Mouse (Mus musculus) heart, adult 9 months (tissue): ENCODE results near the gene Acoxl.

Source experiments
- DNase-seq, 2 experiments: peaks; one replicate each; pipeline ENCODE4 v3.0.0; 2022; ENCODE audit warnings: low spot score in 2 of 2

Gene Acoxl

DNA sequence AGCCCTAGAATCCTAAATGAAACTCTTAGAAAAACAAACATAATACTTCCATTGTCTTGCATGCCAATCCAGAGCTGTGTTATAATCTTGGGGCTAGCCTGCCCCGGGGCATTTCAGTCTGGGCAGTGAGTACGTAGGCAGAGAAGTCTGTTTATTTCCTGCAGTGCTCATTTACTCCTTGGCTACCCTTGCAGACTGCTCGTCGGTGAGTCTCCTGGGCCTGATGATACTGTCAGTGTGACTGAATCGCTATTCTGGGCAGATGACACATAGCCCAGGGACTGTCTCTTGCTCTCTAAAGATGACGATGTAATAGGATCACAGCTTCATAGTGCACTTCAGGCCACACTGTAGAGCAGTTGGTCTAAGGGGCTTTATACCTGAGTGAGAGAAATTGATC is 56.2 kb downstream of the Acoxl start:
- peak in 1 of 2 experiments; percentile 10 for DNase-seq

DNA sequence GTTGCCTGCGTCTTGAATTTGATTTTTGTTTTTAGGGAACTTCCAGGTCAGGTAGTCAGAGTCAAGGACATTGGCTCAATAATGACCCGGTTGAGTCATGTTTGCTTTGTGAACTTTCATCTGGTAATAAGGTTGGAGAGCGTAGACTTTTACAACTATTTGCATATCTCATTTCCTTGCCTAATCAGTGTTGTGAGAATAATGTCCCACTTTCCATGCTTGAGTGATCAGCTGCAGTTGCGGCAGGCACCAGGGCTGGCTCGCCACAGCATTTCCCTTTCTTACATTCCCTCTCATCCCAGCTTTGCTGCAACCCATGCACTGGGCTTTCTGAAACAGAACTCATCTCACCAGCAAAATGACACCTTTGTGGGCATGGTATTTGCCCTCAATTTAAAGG is 59.0 kb downstream of the Acoxl start:
- no peak for DNase-seq

DNA sequence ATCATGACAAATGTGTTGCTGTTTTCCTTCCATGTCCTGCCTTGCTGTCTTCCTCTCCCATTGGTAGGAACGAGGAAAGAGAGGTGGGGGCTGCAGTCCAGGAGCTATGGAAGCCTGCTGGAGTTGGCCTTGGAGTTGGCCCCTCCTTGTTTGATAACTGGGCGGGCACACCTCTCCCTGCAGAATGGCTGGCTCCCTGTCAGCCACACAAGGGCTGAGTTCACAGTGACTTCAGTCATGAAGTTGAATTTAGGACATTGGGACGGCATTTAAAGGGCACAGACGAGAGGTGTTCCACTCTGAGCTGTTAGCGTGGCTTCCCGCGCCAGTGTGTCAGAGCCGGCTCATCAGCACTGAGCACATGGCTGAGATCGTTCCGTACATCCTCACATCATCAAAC is 66.2 kb downstream of the Acoxl start:
- DNase-seq, result no peak

DNA sequence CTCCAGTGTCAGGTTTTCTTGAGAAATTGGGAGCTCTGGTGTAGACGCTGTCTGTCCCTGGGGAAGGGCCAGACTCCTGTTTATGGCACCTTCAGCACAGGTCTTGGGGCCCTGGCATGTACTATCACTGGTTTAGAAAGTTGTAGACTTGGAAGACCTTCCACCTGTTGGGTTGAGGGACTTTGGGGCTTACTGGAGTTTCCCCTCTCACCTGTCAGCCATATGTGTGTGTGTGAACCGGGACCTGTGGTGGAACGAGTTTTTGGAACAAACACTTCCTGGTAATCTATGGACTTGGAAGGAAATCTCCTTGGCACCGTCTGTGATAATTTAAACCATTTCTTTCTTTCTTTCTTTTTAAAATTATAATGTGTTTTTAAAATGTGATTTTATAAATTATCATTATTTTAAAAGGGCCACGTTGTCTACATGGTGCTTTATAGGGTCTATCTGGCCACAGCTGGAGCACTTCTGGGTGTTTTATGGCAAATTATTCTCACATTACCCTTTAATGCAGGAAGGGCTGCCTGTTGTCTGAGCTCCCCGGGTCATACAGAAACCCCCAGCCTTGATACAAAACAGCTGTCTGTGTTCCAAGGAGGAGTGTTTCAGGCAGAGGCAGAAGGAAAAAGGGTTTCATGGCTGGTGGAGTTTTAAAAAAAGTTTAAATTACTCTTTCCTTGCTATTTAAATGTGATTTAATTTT is 68.5 kb downstream of the Acoxl start:
- no peak for DNase-seq

- DNase-seq, result no peak
These were observed 69.0 kb downstream of the Acoxl start for GRCm38 (mm10) chr2:127907679-127908042.

DNA sequence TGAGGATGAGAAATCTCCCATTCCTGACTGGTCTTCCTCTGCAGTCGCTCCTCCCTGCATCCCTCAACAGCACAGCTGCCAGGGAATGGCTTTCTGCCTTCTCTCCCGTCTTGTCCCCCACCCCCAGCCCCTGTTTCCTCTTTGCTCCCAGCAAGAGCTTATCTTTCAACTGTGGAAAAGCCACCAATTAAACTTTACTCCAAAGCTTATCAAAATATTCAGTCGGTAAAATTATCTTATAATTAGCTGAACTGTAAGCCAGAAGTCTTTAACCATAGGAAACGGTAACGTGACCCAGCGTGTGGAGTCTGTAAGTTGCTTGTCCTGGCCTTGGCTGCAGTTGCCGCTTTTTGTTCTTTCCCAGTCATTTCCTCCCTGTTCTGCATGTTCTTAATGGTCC is 70.2 kb downstream of the Acoxl start:
- no peak for DNase-seq

DNA sequence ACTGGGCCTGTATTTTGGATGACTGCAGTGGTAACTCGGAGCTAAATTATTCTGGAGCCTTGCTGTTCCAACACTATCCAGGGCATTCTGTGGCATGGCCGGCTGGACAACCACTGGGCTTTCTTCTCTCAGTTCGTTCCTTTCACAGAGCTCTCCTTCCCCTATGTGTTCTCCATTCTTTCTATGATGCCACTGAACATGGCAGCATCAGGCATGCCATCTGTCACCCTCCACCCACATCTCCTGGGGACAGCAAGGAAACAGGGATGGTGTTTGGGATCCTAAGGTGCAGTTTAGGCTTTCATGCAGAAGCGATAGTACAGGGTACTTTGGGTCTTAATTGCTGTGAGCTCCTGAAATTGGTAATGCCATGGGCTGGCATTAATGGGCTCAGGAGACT is 71.1 kb downstream of the Acoxl start:
- DNase-seq, result no peak

DNA sequence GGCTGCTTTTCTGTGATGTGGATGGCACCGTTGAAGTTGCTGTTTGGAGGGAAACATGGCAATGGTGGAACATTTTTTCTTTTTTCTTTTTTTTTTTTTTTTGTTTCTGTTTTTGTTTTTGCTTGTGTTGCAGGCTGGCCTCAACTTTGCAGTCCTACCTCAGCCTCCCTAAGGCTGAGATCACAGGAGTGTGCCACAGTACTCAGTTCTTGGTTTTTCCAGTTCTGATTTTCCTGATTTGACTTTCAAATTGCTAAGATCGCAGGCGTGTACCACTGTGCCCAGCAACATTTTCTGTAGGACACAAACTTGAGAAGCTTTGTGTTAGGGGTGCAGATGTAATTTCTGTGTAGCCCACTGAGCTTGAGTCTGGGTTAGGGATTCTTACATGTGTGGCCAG is 72.9 kb downstream of the Acoxl start:
- DNase-seq, result no peak

GRCm38 (mm10) chr2:127914047-127914446 is 75.4 kb downstream of the Acoxl start:
- no peak for DNase-seq

GRCm38 (mm10) chr2:127916804-127917410 is 78.2 kb downstream of the Acoxl start:
- no peak for DNase-seq

DNA sequence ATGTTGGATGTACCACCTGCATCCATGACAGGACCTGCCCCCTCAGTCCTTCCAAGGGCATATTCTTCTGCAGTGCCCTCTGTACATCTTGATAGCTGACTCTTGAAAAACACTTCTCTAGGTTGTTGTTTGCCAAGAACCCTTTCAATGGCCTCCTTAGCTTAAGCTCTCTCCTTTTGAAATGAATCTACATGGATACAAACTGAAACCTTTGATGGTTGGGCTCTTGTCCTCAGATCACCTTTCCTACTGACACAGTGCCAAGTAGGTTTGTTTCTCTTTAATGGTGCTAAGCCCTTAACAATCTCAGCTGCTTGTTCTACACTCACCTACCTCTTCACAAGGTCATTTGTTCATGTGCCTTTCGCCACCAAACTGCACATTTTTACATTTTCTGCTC is 81.1 kb downstream of the Acoxl start:
- no peak for DNase-seq

DNA sequence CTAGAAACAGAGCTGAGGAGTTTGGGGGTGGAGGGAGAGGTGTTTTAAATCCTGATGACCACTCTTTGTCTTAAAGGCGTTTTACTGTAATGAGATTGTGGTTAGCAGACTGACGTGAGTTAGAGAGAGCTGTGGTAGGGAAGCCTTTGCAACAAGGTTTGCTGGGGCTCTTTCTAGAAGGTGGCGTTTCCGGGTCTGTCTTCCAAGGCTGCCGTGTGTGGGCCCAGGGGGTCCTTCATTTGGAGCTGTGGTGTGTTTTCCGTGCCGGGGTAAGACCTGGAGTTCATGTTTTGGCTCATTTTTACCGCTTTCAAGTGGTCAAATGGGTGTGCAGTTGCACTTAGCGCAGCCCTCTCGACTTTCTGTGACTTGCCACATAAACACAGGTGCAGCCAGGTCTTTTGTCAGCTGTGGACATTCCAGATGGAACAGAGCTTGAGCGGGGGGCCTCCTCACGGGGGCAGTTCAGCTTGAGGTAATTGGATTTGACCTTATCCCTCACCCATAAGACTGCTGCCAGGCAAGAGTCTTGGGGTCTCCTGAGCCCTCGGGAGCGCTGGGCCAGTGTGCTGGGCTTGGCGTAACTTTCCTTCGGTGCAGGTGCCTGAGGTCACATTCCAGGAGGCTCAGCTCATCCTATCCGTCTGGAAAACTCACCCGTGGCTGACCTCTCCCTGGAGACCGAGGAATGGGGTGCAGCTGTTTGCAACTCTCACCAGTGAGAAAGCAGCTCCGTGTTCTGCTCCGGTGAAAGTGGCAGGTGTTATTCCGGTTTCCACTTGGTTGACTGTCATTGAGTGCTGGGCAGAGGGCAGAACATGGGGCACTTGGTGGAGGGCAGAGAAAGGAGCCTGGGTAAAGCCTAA is 83.6 kb downstream of the Acoxl start:
- DNase-seq, result no peak

DNA sequence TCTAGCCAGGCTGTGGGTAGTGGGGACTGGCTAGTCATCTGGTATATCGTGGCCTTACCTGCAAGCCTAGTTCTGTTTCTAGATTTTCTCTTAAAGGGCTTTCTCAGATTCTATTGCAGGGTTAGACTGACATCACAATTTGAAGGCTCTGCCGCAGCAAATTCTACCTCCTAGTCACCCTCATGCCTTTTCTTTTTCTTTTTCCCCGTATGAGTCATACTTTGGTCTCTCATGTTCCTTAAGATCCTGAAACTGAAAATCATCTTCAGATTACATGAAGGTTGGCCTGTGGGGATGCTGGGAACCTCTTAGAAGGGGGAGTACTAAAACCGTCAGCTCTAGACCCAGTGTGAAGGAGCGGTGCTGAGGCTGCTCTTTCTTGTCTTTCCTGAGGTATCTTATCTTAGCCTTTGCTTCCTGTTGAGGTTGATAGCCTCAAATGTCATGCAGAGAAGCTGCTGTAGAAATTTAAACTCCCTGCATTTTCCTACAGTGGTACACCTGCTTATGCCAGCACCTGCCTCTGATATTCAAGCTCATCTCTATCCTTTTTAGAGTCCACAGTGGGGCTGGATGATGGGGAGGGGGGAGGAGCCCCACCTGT is 84.5 kb downstream of the Acoxl start:
- no peak for DNase-seq

DNA sequence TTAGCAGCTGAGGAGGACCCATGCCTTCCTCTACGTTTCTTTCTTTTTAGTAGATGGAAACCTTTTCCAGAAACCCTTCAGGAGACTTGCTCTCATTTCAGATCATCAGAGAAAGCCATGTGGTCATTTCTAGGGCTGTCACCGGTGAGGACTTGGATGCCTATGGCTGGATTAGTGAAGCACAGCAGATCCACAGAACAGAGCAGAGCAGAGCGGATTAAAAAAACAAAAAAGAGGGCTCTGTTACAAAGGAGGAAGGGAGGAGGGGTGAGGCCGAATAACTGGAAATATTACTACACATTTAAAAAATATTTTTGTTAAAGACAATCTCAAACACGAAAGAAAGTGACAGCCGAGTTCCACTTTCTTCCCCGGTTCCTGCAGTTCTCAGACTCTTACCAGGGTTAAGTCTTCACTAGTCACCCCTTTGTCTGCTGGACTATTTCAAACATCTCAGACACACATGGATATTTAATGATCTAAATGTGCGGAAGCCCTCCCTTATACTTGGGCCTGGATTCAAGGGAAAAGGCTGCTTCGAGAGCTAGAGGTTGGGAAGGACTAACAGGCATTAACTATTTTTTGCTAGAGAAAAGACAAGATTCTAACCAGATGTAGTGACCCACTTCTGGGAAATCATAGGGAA is 88.1 kb downstream of the Acoxl start:
- no peak for DNase-seq

- DNase-seq, result no peak
These were observed 89.0 kb downstream of the Acoxl start for GRCm38 (mm10) chr2:127927452-127928273.

DNA sequence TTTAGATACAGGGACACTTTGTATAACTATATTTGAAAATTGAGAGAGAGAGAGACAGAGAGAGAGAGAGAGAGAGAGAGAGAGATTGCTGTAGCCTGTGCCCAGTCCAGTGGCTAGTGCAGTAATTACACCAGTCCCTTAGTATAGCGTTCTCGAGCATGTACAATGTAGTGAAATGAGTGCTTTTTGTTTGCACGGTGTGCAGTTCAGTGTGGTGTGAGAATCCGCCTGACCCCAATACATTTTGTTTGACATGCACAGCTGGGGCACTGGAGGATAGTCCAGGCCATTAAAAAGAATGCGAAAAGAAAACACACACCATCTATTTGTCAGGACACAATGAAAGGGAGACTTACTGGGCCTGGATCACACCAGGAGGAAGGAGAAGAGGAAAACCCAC is 89.6 kb downstream of the Acoxl start:
- DNase-seq, result no peak

- no peak for DNase-seq
These were observed 90.2 kb downstream of the Acoxl start for GRCm38 (mm10) chr2:127928871-127929270.

GRCm38 (mm10) chr2:127929939-127930715 is 91.5 kb downstream of the Acoxl start:
- DNase-seq, result no peak

GRCm38 (mm10) chr2:127931576-127931975 is 92.9 kb downstream of the Acoxl start:
- no peak for DNase-seq

GRCm38 (mm10) chr2:127933531-127933931 is 94.9 kb downstream of the Acoxl start:
- no peak for DNase-seq
